Mouse (Mus musculus) forebrain, embryonic 12.5 days (tissue): ENCODE measurements at regions not wholly inside any gene's neighbourhood (a gene's known extent, or its start where the extent isn't known, plus 50 kb on each side); places are given as distances from the start of the nearest gene placed in this dataset.
A peak's percentile ranks its signal among the peaks of the same experiment; 100 is the strongest.

Experiments
- ATAC-seq: fragments of 200-750 bp; cut with Nextera tagmentation; 2 replicates; pipeline ENCODE4 v1.8.0; 2017; ENCODE audit warnings: moderate TSS enrichment; ENCODE audit not compliant: low FRiP score
- H3K27ac ChIP-seq: fragments of 300-500 bp; sonication (generic); 2 replicates; pipeline ENCODE4 v1.5.1; 2016; ENCODE audit warnings: mild to moderate bottlenecking
- H3K27me3 ChIP-seq: fragments of 300-500 bp; sonication (generic); 2 replicates; pipeline ENCODE4 v1.6.1; 2016; ENCODE audit warnings: mild to moderate bottlenecking
- H3K36me3 ChIP-seq: fragments of 300-500 bp; sonication (generic); replicated peaks from 2 replicates; pipeline ENCODE4 v1.6.1; 2016; ENCODE audit warnings: mild to moderate bottlenecking
- H3K4me1 ChIP-seq: fragments of 300-500 bp; sonication (generic); 2 replicates; pipeline ENCODE4 v1.6.1; 2016
- H3K4me2 ChIP-seq: fragments of 300-500 bp; sonication (generic); 2 replicates; pipeline ENCODE4 v1.6.1; 2016; ENCODE audit warnings: mild to moderate bottlenecking, moderate library complexity
- H3K4me3 ChIP-seq: fragments of 300-500 bp; sonication (generic); replicated peaks from 2 replicates; pipeline ENCODE4 v1.5.1; 2016; ENCODE audit warnings: mild to moderate bottlenecking
- H3K9ac ChIP-seq: fragments of 300-500 bp; sonication (generic); 2 replicates; pipeline ENCODE4 v1.6.1; 2016; ENCODE audit warnings: mild to moderate bottlenecking
- H3K9me3 ChIP-seq: fragments of 300-500 bp; sonication (generic); 2 replicates; pipeline ENCODE4 v1.6.1; 2016
- WGBS: fragments of 180-500 bp; shearing (Covaris S2); methylation state at CpG from one replicate; pipeline ENCODE4 v1.1.7; 2016; 5-methylcytosine and 5-hydroxymethylcytosine counted together

GRCm38 (mm10) chr9:67610696-67611095 is 51.2 kb upstream of the Tln2 start:
- Histone ChIP-seq H3K4me2 (no peak overlapping the region), H3K9me3 (no peaks in the 10 kb centered on the region)
- 93% methylated on average over 6 of the region's 6 CpGs for WGBS

GRCm38 (mm10) chr9:67611676-67612075 is 52.2 kb upstream of the Tln2 start:
- H3K4me3 ChIP-seq, result no peak overlapping the region
- WGBS, result 90% methylated on average over 6 of the region's 6 CpGs
- ATAC-seq, result no peak

More at GRCm38 (mm10) chr9:67610696-67611095, 51.2 kb upstream of the Tln2 start:
- Histone ChIP-seq H3K9ac (no peak overlapping the region), H3K36me3 (no peaks in the 10 kb centered on the region), H3K4me1 (no peaks in the 10 kb centered on the region; the same call in 1 of the 2 replicates), H3K4me3 (no peak overlapping the region), H3K27me3 (no peaks in the 10 kb centered on the region), H3K27ac (no peak overlapping the region)
- ATAC-seq, result no peak

GRCm38 (mm10) chr9:67612101-67612500 is 52.6 kb upstream of the Tln2 start:
- no peak overlapping the region for H3K4me2 ChIP-seq
- no peak overlapping the region for H3K9ac ChIP-seq
- no peak for ATAC-seq
- no peaks in the 10 kb centered on the region for H3K4me1 ChIP-seq
- H3K4me3 ChIP-seq, result no peak overlapping the region
- WGBS, result 89% methylated on average over 2 of the region's 2 CpGs
- no peaks in the 10 kb centered on the region for H3K36me3 ChIP-seq
- no peak overlapping the region for H3K27ac ChIP-seq
- H3K9me3 ChIP-seq, result no peaks in the 10 kb centered on the region
- no peaks in the 10 kb centered on the region for H3K27me3 ChIP-seq

More at GRCm38 (mm10) chr9:67611676-67612075, 52.2 kb upstream of the Tln2 start:
- Histone ChIP-seq H3K4me2 (no peak overlapping the region), H3K36me3 (no peaks in the 10 kb centered on the region), H3K9ac (no peak overlapping the region), H3K9me3 (no peaks in the 10 kb centered on the region), H3K27ac (no peak overlapping the region), H3K27me3 (no peaks in the 10 kb centered on the region), H3K4me1 (no peaks in the 10 kb centered on the region)

GRCm38 (mm10) chr9:67614068-67614727 is 54.7 kb upstream of the Tln2 start:
- Histone ChIP-seq H3K27ac (no peak overlapping the region), H3K4me1 (no peaks in the 10 kb centered on the region), H3K9ac (no peak overlapping the region), H3K36me3 (no peaks in the 10 kb centered on the region), H3K27me3 (no peaks in the 10 kb centered on the region), H3K4me3 (no peak overlapping the region), H3K4me2 (no peak overlapping the region), H3K9me3 (no peaks in the 10 kb centered on the region)
- ATAC-seq, result no peak
- 77% methylated on average over 2 of the region's 2 CpGs for WGBS

GRCm38 (mm10) chr9:67616207-67616606 is 56.7 kb upstream of the Tln2 start:
- Histone ChIP-seq H3K27ac (no peak overlapping the region), H3K4me2 (no peak overlapping the region), H3K4me3 (no peak overlapping the region), H3K36me3 (no peaks in the 10 kb centered on the region), H3K4me1 (no peaks in the 10 kb centered on the region), H3K9me3 (no peaks in the 10 kb centered on the region), H3K27me3 (no peaks in the 10 kb centered on the region), H3K9ac (no peak overlapping the region)
- no peak for ATAC-seq
- 96% methylated on average over 2 of the region's 2 CpGs for WGBS

- Histone ChIP-seq H3K27me3 (no peaks in the 10 kb centered on the region), H3K4me2 (no peak overlapping the region), H3K36me3 (no peaks in the 10 kb centered on the region), H3K4me3 (no peak overlapping the region), H3K9me3 (no peaks in the 10 kb centered on the region), H3K4me1 (no peaks in the 10 kb centered on the region), H3K9ac (no peak overlapping the region), H3K27ac (0 out of 2 replicates have a peak overlapping the region, but pooled peaks have one; percentile 1)
- WGBS, result 33% methylated on average over 14 of the region's 14 CpGs
- ATAC-seq, result no peak
These were observed 58.1 kb upstream of the Tln2 start for GRCm38 (mm10) chr9:67617341-67618217.

- no peak for ATAC-seq
- Histone ChIP-seq H3K9ac (no peak overlapping the region), H3K27ac (no peak overlapping the region), H3K9me3 (no peaks in the 10 kb centered on the region), H3K4me2 (no peak overlapping the region), H3K4me3 (no peak overlapping the region), H3K27me3 (no peaks in the 10 kb centered on the region), H3K36me3 (no peaks in the 10 kb centered on the region), H3K4me1 (no peaks in the 10 kb centered on the region)
- 49% methylated on average over 3 of the region's 3 CpGs for WGBS
These were observed 61.4 kb upstream of the Tln2 start for GRCm38 (mm10) chr9:67620945-67621344.

GRCm38 (mm10) chr9:67627196-67627595 is 67.7 kb upstream of the Tln2 start:
- Histone ChIP-seq H3K36me3 (no peaks in the 10 kb centered on the region), H3K27ac (no peak overlapping the region), H3K4me1 (peaks cover 8% of the 10 kb centered on the region), H3K27me3 (peaks cover 23% of the 10 kb centered on the region), H3K4me2 (no peak overlapping the region), H3K9me3 (no peaks in the 10 kb centered on the region), H3K4me3 (no peak overlapping the region), H3K9ac (no peak overlapping the region)
- WGBS, result 91% methylated on average over 2 of the region's 2 CpGs
- ATAC-seq, result no peak

- ATAC-seq, result no peak
- WGBS, result 36% methylated on average over 6 of the region's 6 CpGs
These were observed 70.1 kb upstream of the Tln2 start for GRCm38 (mm10) chr9:67629624-67630023.

GRCm38 (mm10) chr9:67630173-67630572 is 70.7 kb upstream of the Tln2 start:
- Histone ChIP-seq H3K9ac (no peak overlapping the region), H3K27ac (no peak overlapping the region), H3K27me3 (peaks cover 28% of the 10 kb centered on the region), H3K4me1 (peaks cover 16% of the 10 kb centered on the region), H3K36me3 (no peaks in the 10 kb centered on the region), H3K4me3 (no peak overlapping the region), H3K4me2 (no peak overlapping the region), H3K9me3 (no peaks in the 10 kb centered on the region)
- 80% methylated on average over 3 of the region's 3 CpGs for WGBS
- ATAC-seq, result no peak

More at GRCm38 (mm10) chr9:67629624-67630023, 70.1 kb upstream of the Tln2 start:
- Histone ChIP-seq H3K4me3 (no peak overlapping the region), H3K4me2 (no peak overlapping the region), H3K27ac (no peak overlapping the region), H3K9me3 (no peaks in the 10 kb centered on the region), H3K9ac (no peak overlapping the region), H3K4me1 (peaks cover 16% of the 10 kb centered on the region), H3K36me3 (no peaks in the 10 kb centered on the region), H3K27me3 (peaks cover 28% of the 10 kb centered on the region)

- H3K27me3 ChIP-seq, result peaks cover 34% of the 10 kb centered on the region
- no peaks in the 10 kb centered on the region for H3K36me3 ChIP-seq
- peak overlapping the region; percentile 98 for H3K4me2 ChIP-seq
- WGBS, result 4% methylated on average over 6 of the region's 6 CpGs
- H3K4me1 ChIP-seq, result peaks cover 16% of the 10 kb centered on the region
- peak overlapping the region; percentile 78; the same call in 1 of the 2 replicates for H3K9ac ChIP-seq
- H3K27ac ChIP-seq, result no peak overlapping the region
- no peaks in the 10 kb centered on the region for H3K9me3 ChIP-seq
- ATAC-seq, result no peak
- peak overlapping the region; percentile 77 for H3K4me3 ChIP-seq
These were observed 72.3 kb upstream of the Tln2 start for GRCm38 (mm10) chr9:67631741-67632243.

GRCm38 (mm10) chr9:67632521-67633025 is 73.1 kb upstream of the Tln2 start:
- H3K4me2 ChIP-seq, result peak overlapping the region; percentile 98
- ATAC-seq, result peak; percentile 64
- peak overlapping the region; percentile 78 for H3K9ac ChIP-seq
- H3K4me3 ChIP-seq, result peak overlapping the region; percentile 77
- H3K9me3 ChIP-seq, result no peaks in the 10 kb centered on the region
- peaks cover 34% of the 10 kb centered on the region for H3K27me3 ChIP-seq
- H3K27ac ChIP-seq, result no peak overlapping the region
- peaks cover 16% of the 10 kb centered on the region for H3K4me1 ChIP-seq
- WGBS, result under 1% methylated on average over 40 of the region's 40 CpGs
- no peaks in the 10 kb centered on the region for H3K36me3 ChIP-seq
